Mouse (Mus musculus) T-cell, adult 2 months (primary cell): Measurements from ENCODE around the gene Mgat5.

Source experiments
- DNase-seq: peaks from one replicate; pipeline ENCODE4 v3.0.0; 2022; ENCODE audit warnings: low spot score

Gene Mgat5

DNA sequence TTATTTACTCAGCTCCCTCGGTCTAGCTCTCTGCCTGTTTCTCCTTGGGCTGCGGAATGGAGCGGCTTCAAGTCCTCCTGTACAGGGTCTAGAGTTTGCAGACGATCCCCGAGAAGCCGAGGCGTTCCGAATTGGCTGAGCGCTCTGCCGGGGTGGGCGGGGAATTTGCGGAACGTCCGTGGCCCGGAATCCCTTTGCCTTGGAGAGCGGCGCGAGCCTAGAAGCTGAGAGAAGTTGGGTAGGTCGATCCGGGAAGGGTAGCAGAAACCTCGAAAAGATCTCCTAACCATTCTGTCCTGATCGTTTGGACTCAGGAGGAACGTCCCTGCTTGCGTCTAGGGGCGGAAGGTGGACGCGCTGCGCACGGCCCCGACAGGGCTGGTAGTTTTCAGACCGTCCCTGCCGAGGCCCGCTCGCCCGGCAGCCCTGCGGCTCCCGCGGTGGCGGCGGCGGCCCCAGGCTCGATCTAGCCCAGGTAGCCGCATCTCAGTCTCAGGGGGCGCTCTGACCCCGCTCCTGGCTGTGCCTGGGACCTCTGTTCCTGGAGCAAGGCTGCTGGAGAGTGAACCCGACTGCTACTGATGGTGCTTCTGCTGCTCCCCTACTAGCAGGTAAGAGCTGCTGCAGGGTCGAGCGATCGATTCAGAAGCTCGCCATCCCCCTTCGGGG is at the start of gene Mgat5:
Mgat5 (plus strand) TSS at position 199 of the 669 bp plus-strand sequence.
- peak; percentile 89 for DNase-seq

DNA sequence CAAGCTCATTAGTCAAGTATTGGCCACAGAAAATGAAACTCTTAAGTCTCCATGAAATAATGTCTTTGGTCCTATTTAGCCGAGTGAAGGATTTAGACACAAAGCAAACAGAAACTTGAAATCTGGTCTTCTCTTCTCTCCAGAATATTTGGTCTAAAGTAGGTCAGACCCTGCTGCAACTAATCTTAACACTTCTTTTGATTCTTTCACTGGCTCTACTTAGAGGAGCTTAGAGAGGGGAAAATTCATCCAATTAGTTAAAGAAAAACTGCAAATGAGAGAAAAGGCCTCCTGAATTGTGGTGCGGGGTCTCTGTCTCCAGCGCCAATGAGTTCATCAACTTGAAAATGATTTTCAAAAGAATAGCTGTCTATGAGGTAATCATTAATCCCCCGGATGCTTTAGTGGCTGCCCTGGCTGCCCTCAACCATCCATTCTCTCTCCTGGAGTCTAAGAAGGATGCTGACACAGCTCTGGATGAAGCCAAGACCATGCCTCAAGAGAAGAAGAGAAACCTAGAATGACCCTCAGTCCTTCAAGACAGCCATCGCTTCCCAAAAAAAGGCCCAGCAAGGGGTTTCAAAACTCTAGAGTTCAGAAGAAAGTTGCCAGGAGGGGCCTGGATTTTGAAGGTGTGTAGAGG is 44.6 kb upstream of the Mgat5 start:
- DNase-seq = no peak

- DNase-seq = no peak
Measured at GRCm38 (mm10) chr1:127164589-127165160, 40.1 kb upstream of the Mgat5 start.

DNA sequence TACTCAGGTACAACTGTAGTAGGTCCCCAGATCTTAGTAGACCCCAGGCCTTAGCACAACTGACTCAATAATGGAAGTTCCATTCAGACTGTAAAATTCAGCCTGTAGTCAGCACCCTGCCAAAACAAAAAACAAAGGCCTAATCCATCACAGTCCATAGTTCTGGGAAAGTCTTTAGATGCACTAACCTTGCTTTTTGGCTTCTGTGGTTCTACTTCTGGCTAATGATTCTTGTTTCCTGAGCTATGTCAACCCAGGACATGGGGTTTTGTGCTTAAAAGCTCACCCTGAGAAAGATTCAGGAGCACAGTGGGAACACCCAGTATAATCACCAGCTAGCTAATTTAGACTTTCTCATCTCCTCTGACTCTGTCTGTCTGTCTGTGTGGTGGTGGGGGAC is 38.3 kb upstream of the Mgat5 start:
- no peak for DNase-seq

GRCm38 (mm10) chr1:127167586-127167985 is 37.2 kb upstream of the Mgat5 start:
- no peak for DNase-seq

- no peak for DNase-seq
Measured at GRCm38 (mm10) chr1:127168205-127168604, 36.6 kb upstream of the Mgat5 start.

DNA sequence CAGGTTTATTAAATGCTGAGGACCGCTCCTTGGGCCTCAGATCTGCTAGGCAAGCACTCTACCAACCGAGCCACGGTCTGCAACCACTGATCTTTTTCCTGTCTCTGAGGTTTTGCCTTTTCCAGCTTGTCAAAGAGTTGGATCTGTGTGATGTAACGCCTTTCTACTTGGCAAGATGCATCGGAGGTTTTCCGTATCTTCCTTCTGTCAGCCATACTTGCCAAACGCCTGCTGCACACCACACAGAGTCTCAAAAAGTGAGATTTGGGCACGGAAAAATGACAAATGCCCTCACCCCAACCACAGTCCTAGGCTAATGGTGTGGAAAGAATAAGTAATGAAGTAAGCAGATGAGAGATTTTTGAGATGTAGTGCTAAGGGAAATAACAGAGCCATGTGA is 35.3 kb upstream of the Mgat5 start:
- no peak for DNase-seq

DNA sequence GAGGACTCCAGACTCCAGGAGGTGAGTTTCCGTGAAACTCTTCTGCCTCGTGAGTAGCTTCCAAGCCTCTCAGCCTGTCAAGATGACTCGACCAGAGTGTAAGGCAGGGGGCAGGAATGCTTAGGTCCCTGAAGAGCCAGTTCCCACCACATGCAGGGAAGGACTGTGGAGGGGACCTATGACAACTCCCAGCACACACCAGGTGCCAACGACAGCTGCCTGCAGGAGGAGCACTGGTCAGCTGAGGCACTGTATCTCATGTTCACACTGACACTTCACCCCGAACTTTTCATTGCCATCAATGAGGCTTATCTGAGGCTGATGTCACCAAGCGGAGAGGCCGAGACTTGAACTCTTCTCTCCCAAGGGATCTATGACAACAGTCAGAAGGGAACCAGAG is 33.5 kb upstream of the Mgat5 start:
- DNase-seq = no peak

- DNase-seq = no peak
Measured at GRCm38 (mm10) chr1:127173448-127173847, 31.4 kb upstream of the Mgat5 start.

GRCm38 (mm10) chr1:127192396-127192795 is 12.4 kb upstream of the Mgat5 start:
- DNase-seq = no peak

DNA sequence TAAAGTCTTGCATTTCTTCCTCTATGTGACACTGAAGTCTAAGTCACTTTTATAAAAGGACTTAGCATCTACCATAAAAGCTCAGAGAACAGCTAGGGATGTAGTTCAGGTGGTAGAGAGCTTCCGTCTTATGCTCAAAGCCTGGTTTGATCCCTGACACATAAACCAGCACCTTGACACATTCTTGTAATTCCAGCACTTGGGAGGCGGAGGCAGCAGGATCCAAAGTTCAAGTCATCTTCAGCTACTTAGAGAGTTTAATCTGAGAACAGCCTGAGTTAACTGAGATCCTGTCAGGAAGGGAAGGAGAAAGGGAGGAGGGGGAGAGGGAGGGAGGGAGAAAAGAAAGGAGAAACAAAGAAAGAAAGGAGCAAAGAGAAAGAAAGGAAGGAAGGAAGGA is 5.6 kb upstream of the Mgat5 start:
- DNase-seq = no peak

DNA sequence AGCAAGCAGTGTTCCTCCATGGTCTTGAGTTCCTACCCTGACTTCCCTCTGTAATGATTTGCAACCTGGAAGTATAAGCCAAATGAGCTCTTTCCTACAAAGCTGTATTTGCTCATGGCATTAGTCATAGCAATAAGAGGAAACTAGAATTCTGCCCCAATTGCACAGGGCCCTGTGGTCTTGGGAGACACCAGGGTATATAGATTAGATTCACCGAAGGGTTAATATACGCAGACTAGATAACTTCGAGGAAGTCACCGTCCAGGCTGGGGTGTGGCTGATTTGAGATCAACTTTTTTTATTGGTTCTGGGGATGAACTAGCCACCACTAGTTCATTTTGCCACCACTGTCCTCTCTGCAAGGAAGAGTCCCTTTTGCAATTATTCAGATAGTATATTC is 2.5 kb upstream of the Mgat5 start:
- DNase-seq = no peak

- peak; percentile 16 for DNase-seq
Measured at GRCm38 (mm10) chr1:127203231-127203764, 1.5 kb upstream of the Mgat5 start.

GRCm38 (mm10) chr1:127205501-127206019 is 745 bp downstream of the Mgat5 start:
- no peak for DNase-seq

DNA sequence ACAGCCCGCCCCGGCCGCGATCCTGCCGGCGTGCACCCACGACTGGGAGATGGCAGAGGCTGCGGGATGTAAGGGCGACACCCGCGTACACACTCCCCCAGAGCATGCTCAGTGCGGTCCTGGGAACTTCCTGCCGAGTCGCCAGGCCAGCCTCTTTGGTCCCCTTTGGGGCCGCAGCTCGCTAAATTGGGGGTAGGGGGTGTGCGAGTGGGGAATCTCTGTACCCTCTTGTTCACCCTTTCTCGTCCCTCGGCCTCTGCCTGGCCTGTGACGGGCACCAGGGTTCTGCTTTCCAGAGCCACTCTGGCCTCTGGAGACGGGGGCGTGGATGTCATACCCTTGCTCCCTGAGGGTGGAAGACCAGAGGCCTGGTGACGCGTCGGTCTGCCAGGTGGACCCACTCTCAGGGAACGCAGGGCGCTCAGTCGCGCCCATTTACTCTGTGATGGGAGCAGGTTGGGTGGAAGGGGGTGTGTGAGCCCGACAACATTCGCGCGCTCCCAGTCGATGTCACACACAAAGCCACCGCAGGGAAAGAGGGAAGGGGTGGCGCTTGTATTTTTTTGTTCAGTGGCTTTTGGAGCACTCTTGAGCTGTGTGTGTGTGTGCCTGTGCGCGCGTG is 1.3 kb downstream of the Mgat5 start:
- DNase-seq = peak; percentile 40

DNA sequence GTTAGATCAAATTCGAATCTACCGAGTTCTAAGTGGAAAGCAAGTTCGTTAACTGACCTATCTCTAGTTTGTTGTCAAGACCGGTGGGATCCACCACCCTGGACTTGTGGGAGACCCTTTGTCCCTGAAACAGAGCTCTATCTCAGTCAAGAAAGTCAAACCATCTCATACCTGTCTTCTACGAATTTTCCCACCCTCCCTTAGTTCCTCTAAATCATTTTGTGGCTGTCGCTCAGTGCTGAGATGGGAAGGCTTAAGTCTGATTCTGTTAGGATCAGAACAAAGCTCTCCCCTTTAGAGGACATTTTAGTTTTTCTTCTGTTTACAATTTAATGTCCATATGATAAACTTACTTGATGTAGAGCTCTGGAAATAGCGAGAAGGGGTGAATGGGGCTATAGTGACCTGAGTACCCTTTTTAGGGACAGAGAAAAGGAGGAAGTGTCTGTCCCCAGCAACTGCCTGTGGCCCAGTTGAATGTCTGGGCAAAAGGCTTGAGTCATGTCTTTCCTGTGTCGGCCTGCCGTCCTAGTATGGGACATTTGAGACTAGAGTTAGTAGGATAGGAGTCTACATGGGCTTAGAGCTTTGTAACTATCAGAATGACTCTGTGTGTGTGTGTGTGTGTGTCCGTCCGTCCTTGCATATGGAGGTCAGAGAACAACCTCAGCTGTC is 2.2 kb downstream of the Mgat5 start:
- no peak for DNase-seq

GRCm38 (mm10) chr1:127208167-127208566 is 3.4 kb downstream of the Mgat5 start:
- DNase-seq = no peak

GRCm38 (mm10) chr1:127212812-127213211 is 8.0 kb downstream of the Mgat5 start:
- DNase-seq = no peak

DNA sequence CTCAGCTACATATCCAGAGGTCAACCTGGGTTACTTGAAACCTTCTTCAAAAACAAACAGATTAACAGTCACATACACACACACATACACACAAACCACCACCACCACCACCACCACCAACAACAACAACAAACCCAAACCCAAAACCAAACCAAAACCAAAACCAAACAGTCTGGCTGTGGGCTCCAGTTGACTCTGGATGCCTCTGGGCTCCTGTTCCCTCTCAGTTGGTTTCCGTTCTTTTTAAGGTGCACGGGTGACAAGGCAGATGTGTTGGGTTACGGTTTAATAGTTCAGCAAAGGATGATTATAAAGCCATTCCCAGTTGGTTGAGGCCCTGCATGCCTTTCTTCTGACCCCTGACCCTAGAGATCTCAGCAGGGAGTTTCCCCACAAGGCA is 8.6 kb downstream of the Mgat5 start:
- peak; percentile 28 for DNase-seq

DNA sequence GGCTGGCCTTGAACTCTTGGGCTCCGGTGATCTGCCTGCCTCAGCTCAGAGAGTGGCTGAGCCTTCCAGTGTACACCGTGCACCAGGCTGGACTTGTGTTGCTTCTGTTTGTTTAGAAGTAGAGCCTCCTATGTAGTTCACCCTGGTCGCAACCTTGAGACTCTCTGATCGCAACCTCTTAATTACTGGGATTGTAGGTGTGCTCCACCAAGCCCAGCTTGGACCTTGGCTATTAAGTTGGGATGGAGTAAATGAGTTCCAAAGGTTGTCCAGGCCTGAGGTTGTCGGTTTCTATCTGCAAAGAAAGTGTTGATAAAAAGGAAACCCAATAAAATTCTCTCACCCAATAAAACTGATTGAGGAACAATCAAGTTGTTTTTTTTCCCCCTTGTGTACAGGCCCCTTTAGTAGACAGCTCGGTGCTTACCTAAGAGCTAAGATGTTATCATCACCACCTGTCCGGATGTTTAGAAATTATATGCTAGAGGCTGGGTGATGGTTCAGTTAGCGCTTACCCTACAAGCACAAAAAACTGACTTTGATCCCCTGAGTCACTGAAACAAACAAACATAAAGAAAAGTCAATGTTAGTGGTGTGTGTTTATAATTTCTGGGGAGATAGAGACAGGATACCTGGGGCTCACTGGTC is 9.9 kb downstream of the Mgat5 start:
- peak; percentile 37 for DNase-seq

GRCm38 (mm10) chr1:127216979-127217378 is 12.2 kb downstream of the Mgat5 start:
- no peak for DNase-seq

DNA sequence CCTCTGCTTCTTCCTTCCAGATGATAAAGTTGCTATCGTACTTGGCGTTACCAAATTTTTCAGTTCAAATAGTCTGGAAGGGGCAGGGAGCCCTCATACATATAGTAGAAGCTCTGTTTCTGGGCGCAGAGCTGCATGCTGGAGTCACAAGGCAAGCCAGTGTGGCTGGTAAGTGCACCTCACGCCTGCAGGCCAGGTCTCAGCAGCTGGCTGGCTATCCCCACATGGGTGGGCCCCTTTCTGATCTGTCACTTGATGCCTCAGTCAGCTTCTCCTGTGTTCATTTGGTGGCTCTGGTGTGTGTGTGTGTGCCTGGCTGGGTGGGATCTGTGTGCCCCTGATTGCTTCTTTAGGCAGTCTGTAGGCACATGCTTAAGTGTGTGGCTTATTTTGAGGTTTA is 12.8 kb downstream of the Mgat5 start:
- no peak for DNase-seq
